Mouse (Mus musculus): ENCODE results near the gene Ptprj. TPM values are rescaled to one million over a fixed set of nuclear protein-coding genes. Genes with fewer than 3 reads are reported as not detected.
A peak's percentile ranks its signal among the peaks of the same experiment; 100 is the strongest.

The Ptprj gene
- polyA plus RNA-seq, 1 experiment from 2014 or later, result 7.2 TPM

DNA sequence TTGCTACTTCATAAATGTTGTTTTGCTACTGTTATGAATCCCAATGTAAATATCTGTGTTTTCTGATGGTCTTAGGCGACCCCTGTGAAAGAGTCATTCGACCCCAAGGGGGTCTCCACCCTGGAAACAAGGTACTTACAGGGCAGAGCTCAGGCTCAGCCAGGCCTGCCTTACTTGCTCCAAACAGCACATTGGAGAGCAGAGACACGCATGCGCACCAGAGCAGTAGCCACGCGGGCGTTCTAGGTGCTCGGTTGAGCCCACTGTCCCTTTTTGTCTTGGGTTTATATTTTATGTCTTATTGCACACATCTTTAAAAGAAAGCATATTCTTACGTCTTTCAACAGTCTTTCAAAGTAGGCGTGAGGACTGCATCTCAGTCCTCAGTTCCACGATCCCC, 22.1 kb downstream of the Ptprj start:
- H3K9me3 ChIP-seq (replicated peaks; ENCODE audit: low read length), result no peaks in the 10 kb centered on the region
- no peak overlapping the region for H3K27ac ChIP-seq
- H3K27me3 ChIP-seq (ENCODE audit: insufficient read depth, low read length), result no peaks in the 10 kb centered on the region
- H3K36me3 ChIP-seq (ENCODE audit: insufficient read depth, low read length), result no peaks in the 10 kb centered on the region
- peaks cover 14% of the 10 kb centered on the region for H3K4me1 ChIP-seq (replicated peaks; ENCODE audit: insufficient read depth, low read length)
- H3K9ac ChIP-seq (ENCODE audit: low read depth, low read length), result no peak overlapping the region
- 84% methylated on average over 11 of the region's 11 CpGs for WGBS
- H3K4me3 ChIP-seq (replicated peaks; ENCODE audit: low read depth, low read length), result no peak overlapping the region
- no peak for ATAC-seq (replicated peaks; ENCODE audit: low FRiP score, low read depth)
- DNase-seq (ENCODE audit: low spot score), result no peak
- no peak for TF ChIP-seq CTCF (IDR thresholded peaks at IDR 0.05; ENCODE audit: low read depth)
- no peak overlapping the region for H3K4me2 ChIP-seq (ENCODE audit: low read length)

GRCm38 (mm10) chr2:90557913-90558312, 22.5 kb downstream of the Ptprj start:
- no peak overlapping the region for H3K4me3 ChIP-seq (replicated peaks; ENCODE audit: low read depth, low read length)
- no peak overlapping the region for H3K9ac ChIP-seq (ENCODE audit: low read depth, low read length)
- DNase-seq (ENCODE audit: low spot score) (no peak), ATAC-seq (replicated peaks; ENCODE audit: low FRiP score, low read depth) (no peak)
- H3K4me1 ChIP-seq (replicated peaks; ENCODE audit: insufficient read depth, low read length), result peaks cover 15% of the 10 kb centered on the region
- no peaks in the 10 kb centered on the region for H3K36me3 ChIP-seq (ENCODE audit: insufficient read depth, low read length)
- H3K27me3 ChIP-seq (ENCODE audit: insufficient read depth, low read length), result no peaks in the 10 kb centered on the region
- H3K9me3 ChIP-seq (replicated peaks; ENCODE audit: low read length), result no peaks in the 10 kb centered on the region
- TF ChIP-seq CTCF (IDR thresholded peaks at IDR 0.05; ENCODE audit: low read depth), result no peak
- WGBS, result 84% methylated on average over 3 of the region's 3 CpGs
- no peak overlapping the region for H3K4me2 ChIP-seq (ENCODE audit: low read length)
- no peak overlapping the region for H3K27ac ChIP-seq

DNA sequence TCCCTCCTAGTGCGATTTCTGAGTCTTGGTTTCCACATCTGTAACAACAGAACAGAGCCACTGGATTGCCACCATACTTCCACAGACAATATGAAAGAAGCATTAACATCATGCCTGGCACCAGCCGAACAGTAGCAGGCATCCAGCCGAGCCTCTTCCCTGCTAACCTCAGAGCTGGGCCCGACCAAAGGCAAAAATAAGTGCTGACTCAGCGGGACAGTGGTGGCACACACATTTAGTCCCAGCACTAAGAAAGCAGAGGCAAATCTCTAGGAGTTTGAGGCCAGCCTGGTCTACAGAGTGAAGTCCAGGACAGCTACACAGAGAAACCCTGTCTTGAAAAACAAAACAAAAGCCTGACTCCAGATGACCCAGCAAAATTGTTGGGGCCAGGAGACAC, 24.7 kb downstream of the Ptprj start:
- Histone ChIP-seq H3K4me3 (replicated peaks; ENCODE audit: low read depth, low read length) (no peak overlapping the region), H3K27me3 (ENCODE audit: insufficient read depth, low read length) (no peaks in the 10 kb centered on the region), H3K9ac (ENCODE audit: low read depth, low read length) (no peak overlapping the region), H3K4me2 (ENCODE audit: low read length) (no peak overlapping the region), H3K36me3 (ENCODE audit: insufficient read depth, low read length) (no peaks in the 10 kb centered on the region), H3K27ac (no peak overlapping the region), H3K4me1 (replicated peaks; ENCODE audit: insufficient read depth, low read length) (peaks cover 10% of the 10 kb centered on the region; the same call in 1 of the 2 replicates), H3K9me3 (replicated peaks; ENCODE audit: low read length) (no peaks in the 10 kb centered on the region)
- 80% methylated on average over 5 of the region's 5 CpGs for whole genome bisulfite sequencing
- DNase-seq (ENCODE audit: low spot score) (no peak), ATAC-seq (replicated peaks; ENCODE audit: low FRiP score, low read depth) (no peak)
- TF ChIP-seq CTCF (IDR thresholded peaks at IDR 0.05; ENCODE audit: low read depth), result no peak

- WGBS, result 67% methylated on average over 4 of the region's 4 CpGs
- H3K4me3 ChIP-seq (replicated peaks; ENCODE audit: low read depth, low read length), result no peak overlapping the region
Measured at GRCm38 (mm10) chr2:90554806-90555205, 25.6 kb downstream of the Ptprj start.

GRCm38 (mm10) chr2:90553861-90554260, 26.6 kb downstream of the Ptprj start:
- no peak for DNase-seq (ENCODE audit: low spot score)
- Histone ChIP-seq H3K4me2 (ENCODE audit: low read length) (no peak overlapping the region), H3K27me3 (ENCODE audit: insufficient read depth, low read length) (no peaks in the 10 kb centered on the region), H3K4me3 (replicated peaks; ENCODE audit: low read depth, low read length) (no peak overlapping the region), H3K9ac (ENCODE audit: low read depth, low read length) (no peak overlapping the region), H3K9me3 (replicated peaks; ENCODE audit: low read length) (no peaks in the 10 kb centered on the region), H3K27ac (peak overlapping the region; percentile 50), H3K36me3 (ENCODE audit: insufficient read depth, low read length) (no peaks in the 10 kb centered on the region), H3K4me1 (replicated peaks; ENCODE audit: insufficient read depth, low read length) (peaks cover 16% of the 10 kb centered on the region)
- TF ChIP-seq CTCF (IDR thresholded peaks at IDR 0.05; ENCODE audit: low read depth), result no peak
- WGBS, result 76% methylated on average over 4 of the region's 4 CpGs
- ATAC-seq (replicated peaks; ENCODE audit: low FRiP score, low read depth), result peak; percentile 55; the same call in 1 of the 2 replicates

More at GRCm38 (mm10) chr2:90554806-90555205, 25.6 kb downstream of the Ptprj start:
- H3K27ac ChIP-seq, result no peak overlapping the region
- DNase-seq (ENCODE audit: low spot score) (no peak), ATAC-seq (replicated peaks; ENCODE audit: low FRiP score, low read depth) (no peak)
- no peak overlapping the region for H3K9ac ChIP-seq (ENCODE audit: low read depth, low read length)
- TF ChIP-seq CTCF (IDR thresholded peaks at IDR 0.05; ENCODE audit: low read depth), result no peak
- peaks cover 15% of the 10 kb centered on the region; the same call in 1 of the 2 replicates for H3K4me1 ChIP-seq (replicated peaks; ENCODE audit: insufficient read depth, low read length)
- no peaks in the 10 kb centered on the region for H3K36me3 ChIP-seq (ENCODE audit: insufficient read depth, low read length)
- no peaks in the 10 kb centered on the region for H3K9me3 ChIP-seq (replicated peaks; ENCODE audit: low read length)
- no peak overlapping the region for H3K4me2 ChIP-seq (ENCODE audit: low read length)
- no peaks in the 10 kb centered on the region for H3K27me3 ChIP-seq (ENCODE audit: insufficient read depth, low read length)

DNA sequence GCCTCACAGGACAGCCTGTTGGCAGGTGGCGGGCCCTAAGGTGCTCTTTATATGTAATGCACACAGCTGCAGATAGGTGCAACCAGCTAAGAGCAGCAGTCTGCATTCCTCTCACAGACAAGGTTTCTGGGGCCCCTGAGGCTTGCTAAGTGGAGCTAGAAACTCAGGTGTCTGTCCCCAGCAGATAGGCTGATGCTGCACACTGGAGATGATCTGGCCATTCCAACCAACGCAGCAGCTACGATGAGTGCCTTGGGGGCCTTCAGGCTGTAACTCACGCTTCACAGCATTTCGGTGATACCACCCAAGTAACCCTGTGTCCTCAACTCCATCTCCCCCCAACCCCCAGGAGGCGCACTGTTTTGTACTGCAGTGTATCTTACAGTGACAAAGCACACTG, 29.8 kb downstream of the Ptprj start:
- 85% methylated on average over 6 of the region's 6 CpGs for WGBS
- H3K4me2 ChIP-seq (ENCODE audit: low read length), result no peak overlapping the region
- no peaks in the 10 kb centered on the region for H3K9me3 ChIP-seq (replicated peaks; ENCODE audit: low read length)

GRCm38 (mm10) chr2:90548541-90548940, 31.9 kb downstream of the Ptprj start:
- H3K27ac ChIP-seq, result no peak overlapping the region
- peaks cover 35% of the 10 kb centered on the region for H3K4me1 ChIP-seq (replicated peaks; ENCODE audit: insufficient read depth, low read length)
- no peak overlapping the region for H3K9ac ChIP-seq (ENCODE audit: low read depth, low read length)
- H3K4me3 ChIP-seq (replicated peaks; ENCODE audit: low read depth, low read length), result no peak overlapping the region
- no peaks in the 10 kb centered on the region for H3K27me3 ChIP-seq (ENCODE audit: insufficient read depth, low read length)
- ATAC-seq (replicated peaks; ENCODE audit: low FRiP score, low read depth), result no peak
- H3K9me3 ChIP-seq (replicated peaks; ENCODE audit: low read length), result no peaks in the 10 kb centered on the region
- no peak for DNase-seq (ENCODE audit: low spot score)
- no peak overlapping the region for H3K4me2 ChIP-seq (ENCODE audit: low read length)
- TF ChIP-seq CTCF (IDR thresholded peaks at IDR 0.05; ENCODE audit: low read depth), result no peak
- WGBS, result 56% methylated on average over 5 of the region's 5 CpGs
- no peaks in the 10 kb centered on the region for H3K36me3 ChIP-seq (ENCODE audit: insufficient read depth, low read length)

More for the DNA sequence above, 29.8 kb downstream of the Ptprj start:
- H3K27ac ChIP-seq, result 0 out of 2 replicates have a peak overlapping the region, but pooled peaks have one; percentile 19
- peaks cover 23% of the 10 kb centered on the region for H3K4me1 ChIP-seq (replicated peaks; ENCODE audit: insufficient read depth, low read length)
- H3K36me3 ChIP-seq (ENCODE audit: insufficient read depth, low read length), result no peaks in the 10 kb centered on the region
- TF ChIP-seq CTCF (IDR thresholded peaks at IDR 0.05; ENCODE audit: low read depth), result no peak; the same call in 1 of the 2 replicates
- no peak overlapping the region for H3K4me3 ChIP-seq (replicated peaks; ENCODE audit: low read depth, low read length)
- no peak overlapping the region for H3K9ac ChIP-seq (ENCODE audit: low read depth, low read length)
- ATAC-seq (replicated peaks; ENCODE audit: low FRiP score, low read depth) (no peak), DNase-seq (ENCODE audit: low spot score) (no peak)
- H3K27me3 ChIP-seq (ENCODE audit: insufficient read depth, low read length), result no peaks in the 10 kb centered on the region
